Mouse (Mus musculus) right cerebral cortex, postnatal 25 days (tissue): ENCODE measurements around the gene Bcl11a.

ENCODE experiments used
- DNase-seq: peaks from one replicate; pipeline ENCODE4 v3.0.0; 2022

The Bcl11a gene

DNA sequence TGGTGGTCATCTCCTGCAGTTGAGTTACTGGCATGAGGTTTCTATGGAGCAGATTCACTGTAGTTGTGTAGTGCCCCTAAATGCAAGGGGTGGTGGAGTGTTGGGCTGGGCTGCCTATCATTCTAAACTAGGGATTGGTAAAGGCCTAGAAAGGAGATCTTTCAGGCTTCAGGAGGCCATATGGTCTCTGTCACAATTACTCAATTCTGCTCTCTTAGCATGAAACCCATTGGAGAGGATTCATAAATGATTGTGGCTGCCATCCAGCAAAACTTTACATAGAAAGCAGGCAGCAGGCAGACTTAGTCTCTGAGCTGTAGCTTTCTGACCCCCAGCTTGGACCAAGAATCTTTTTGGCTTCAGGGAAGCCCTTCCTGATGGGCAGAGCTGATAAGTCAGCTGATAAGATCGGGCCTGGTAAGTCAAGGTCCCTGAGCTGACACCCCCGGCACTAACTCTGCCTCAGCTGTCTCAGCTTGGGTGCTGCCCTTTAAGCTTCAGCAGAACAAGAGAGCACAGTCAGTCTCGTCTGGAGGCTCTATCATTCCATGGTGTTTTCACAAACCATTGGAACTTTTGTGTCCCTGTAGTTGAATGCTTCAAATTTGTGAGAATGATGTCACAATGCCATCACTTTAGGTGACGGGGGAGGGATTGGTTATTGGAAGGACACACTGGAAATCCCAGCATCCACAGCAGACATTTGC lies 143.9 kb downstream of the Bcl11a start:
- DNase-seq = no peak
